10 mouse cellular contexts compared by ENCODE assay signal in the genomic region with DNA sequence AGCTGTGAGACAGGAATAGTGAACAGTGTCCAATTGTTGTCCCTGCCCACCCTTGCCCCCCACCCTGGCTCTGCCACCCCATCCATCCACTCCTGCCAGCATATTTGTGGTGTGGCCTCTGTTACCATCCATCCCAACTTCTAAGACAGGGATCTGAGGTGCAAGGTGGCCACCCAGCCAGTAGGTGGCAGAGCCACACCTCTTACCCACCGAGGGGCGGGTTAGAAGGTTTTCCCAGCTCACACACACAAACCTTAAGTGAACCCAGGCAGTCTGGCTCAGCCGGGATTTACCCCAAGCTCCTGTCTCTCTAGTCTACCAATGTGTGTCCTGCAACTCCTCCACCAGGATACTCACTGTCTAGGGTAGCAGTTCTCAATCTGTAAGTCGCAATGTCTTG. TPM values are rescaled to one million over a fixed set of nuclear protein-coding genes. Genes with fewer than 3 reads are reported as not detected.
DNase-seq lines count a peak whose midpoint lies in the region; ATAC-seq and TF ChIP-seq lines count a peak whose summit lies in the region.
"Had no signal": no experiment of that assay in that cellular context is flagged by ENCODE, and none has a peak within 500 bp of the region (broad histone marks: within the 10 kb centered on the region; RNA-seq: fewer than 3 reads in every experiment).

No protein-coding gene starts in this region.

- TF ChIP-seq CTCF in cortical plate, adult 2 months (IDR thresholded peaks at IDR 0.05; ENCODE audit: extremely low read depth, insufficient read depth, low read length): peak; percentile 67

- no peak for ATAC-seq in hindbrain, embryonic 11.5 days (ENCODE audit: low FRiP score)
- no peak for ATAC-seq in hindbrain, embryonic 12.5 days (ENCODE audit: low FRiP score)

- H3K9ac ChIP-seq in hindbrain, embryonic 11.5 days (ENCODE audit: low read depth, low read length): no peak overlapping the region
- H3K9ac ChIP-seq in hindbrain, embryonic 12.5 days: no peak overlapping the region
- H3K9ac ChIP-seq: limb, embryonic 12.5 days had no signal

- no peaks in the 10 kb centered on the region for H3K36me3 ChIP-seq in hindbrain, embryonic 11.5 days (ENCODE audit: control insufficient read depth, insufficient read depth, low read length)
- H3K36me3 ChIP-seq in hindbrain, embryonic 12.5 days: no peaks in the 10 kb centered on the region
- H3K36me3 ChIP-seq in limb, embryonic 10.5 days: no peaks in the 10 kb centered on the region
- H3K36me3 ChIP-seq: limb, embryonic 12.5 days had no signal

- no peaks in the 10 kb centered on the region for H3K4me1 ChIP-seq in hindbrain, embryonic 11.5 days (replicated peaks; ENCODE audit: control insufficient read depth, insufficient read depth, low read length)
- H3K4me1 ChIP-seq in hindbrain, embryonic 12.5 days: no peaks in the 10 kb centered on the region
- no peaks in the 10 kb centered on the region for H3K4me1 ChIP-seq in cortical plate, adult 2 months (ENCODE audit: control insufficient read depth, insufficient read depth, low read length)
- 0 out of 2 replicates have a peak, but pooled peaks cover 2% of the 10 kb centered on the region for H3K4me1 ChIP-seq in limb, embryonic 10.5 days
- H3K4me1 ChIP-seq: limb, embryonic 12.5 days had no signal

- TF ChIP-seq POLR2A in cortical plate, adult 2 months (IDR thresholded peaks at IDR 0.05; ENCODE audit: extremely low read depth, insufficient read depth, low read length): no peak

- peak; percentile 44 for DNase-seq in hindbrain, embryonic 11.5 days (ENCODE audit: low spot score)
- peak; percentile 28 to 34 for DNase-seq in B cell, adult 2 months
- peak; percentile 70 for DNase-seq in Muller cell, postnatal 12 days (ENCODE audit: inconsistent ontology term)
- DNase-seq in limb, embryonic 10.5 days (ENCODE audit: low spot score): peak; percentile 40
- peak; percentile 16 for DNase-seq in thymus, adult 18-20 months
- DNase-seq in testis, postnatal 14 days (ENCODE audit: low spot score): no peak

- H3K4me3 ChIP-seq in hindbrain, embryonic 11.5 days (ENCODE audit: low read depth, low read length): no peak overlapping the region
- H3K4me3 ChIP-seq in hindbrain, embryonic 12.5 days: no peak overlapping the region
- H3K4me3 ChIP-seq in cortical plate, adult 2 months (ENCODE audit: insufficient read depth, low read length): no peak overlapping the region
- no peak overlapping the region for H3K4me3 ChIP-seq in limb, embryonic 10.5 days
- H3K4me3 ChIP-seq: erythroblast, embryonic 14.5 days; limb, embryonic 12.5 days had no signal

- no peak overlapping the region for H3K4me2 ChIP-seq in hindbrain, embryonic 11.5 days (replicated peaks; ENCODE audit: low read depth, low read length)
- no peak overlapping the region for H3K4me2 ChIP-seq in hindbrain, embryonic 12.5 days (replicated peaks)
- H3K4me2 ChIP-seq: limb, embryonic 12.5 days had no signal

- WGBS in hindbrain, embryonic 11.5 days: 24% methylated on average over 4 of the region's 4 CpGs
- WGBS in hindbrain, embryonic 12.5 days: 28% methylated on average over 4 of the region's 4 CpGs
- WGBS in limb, embryonic 10.5 days: 25% methylated on average over 4 of the region's 4 CpGs

- H3K27me3 ChIP-seq in hindbrain, embryonic 11.5 days (ENCODE audit: control insufficient read depth, insufficient read depth, low read length): no peaks in the 10 kb centered on the region
- H3K27me3 ChIP-seq in hindbrain, embryonic 12.5 days: no peaks in the 10 kb centered on the region; the same call in none of the 2 replicates
- H3K27me3 ChIP-seq in limb, embryonic 10.5 days (ENCODE audit: low read depth, poor library complexity, severe bottlenecking): peaks cover 14% of the 10 kb centered on the region; the same call in 1 of the 2 replicates

- no peak overlapping the region for H3K27ac ChIP-seq in hindbrain, embryonic 11.5 days (ENCODE audit: low read depth, low read length)
- no peak overlapping the region for H3K27ac ChIP-seq in hindbrain, embryonic 12.5 days
- no peak overlapping the region for H3K27ac ChIP-seq in cortical plate, adult 2 months (ENCODE audit: insufficient read depth, low read length)
- no peak overlapping the region for H3K27ac ChIP-seq in limb, embryonic 10.5 days
- H3K27ac ChIP-seq: limb, embryonic 12.5 days had no signal

- H3K9me3 ChIP-seq in hindbrain, embryonic 11.5 days (ENCODE audit: control insufficient read depth, low read length): no peaks in the 10 kb centered on the region
- no peaks in the 10 kb centered on the region for H3K9me3 ChIP-seq in hindbrain, embryonic 12.5 days (replicated peaks)
- no peaks in the 10 kb centered on the region for H3K9me3 ChIP-seq in limb, embryonic 10.5 days (replicated peaks)
- H3K9me3 ChIP-seq: limb, embryonic 12.5 days had no signal

RNA-seq across cellular contexts. Expression of a gene that starts 30.5 kb away (rescaled TPM):
- polyA plus RNA-seq in hindbrain, embryonic 11.5 days (2014; fragmentation: Nextera tagmentation; extraction: Ambion mirVana): 4.8 and 5.0 TPM in 2 replicates
- polyA plus RNA-seq in hindbrain, embryonic 12.5 days (2016; fragmentation: Nextera tagmentation; extraction: Ambion mirVana): 7.2 and 7.6 TPM in 2 replicates
- 3.9 and 4.3 TPM in 2 replicates for polyA plus RNA-seq in cortical plate, adult 2 months (2012; rRNA removed)
- 0.15 and 0.16 TPM in 2 replicates for polyA plus RNA-seq in limb, embryonic 10.5 days (2016; fragmentation: Nextera tagmentation; extraction: Ambion mirVana)
- polyA plus RNA-seq: erythroblast, embryonic 14.5 days had no signal

RNA-seq across cellular contexts. Expression of a gene that starts 32.3 kb away (rescaled TPM):
- 54.0 and 58.3 TPM in 2 replicates for polyA plus RNA-seq in hindbrain, embryonic 11.5 days (2014; fragmentation: Nextera tagmentation; extraction: Ambion mirVana)
- polyA plus RNA-seq in hindbrain, embryonic 12.5 days (2016; fragmentation: Nextera tagmentation; extraction: Ambion mirVana): 44.1 and 58.0 TPM in 2 replicates
- 7.5 and 10.1 TPM in 2 replicates for polyA plus RNA-seq in cortical plate, adult 2 months (2012; rRNA removed)
- polyA plus RNA-seq in limb, embryonic 10.5 days (2016; fragmentation: Nextera tagmentation; extraction: Ambion mirVana): 107 and 120 TPM in 2 replicates
- polyA plus RNA-seq: erythroblast, embryonic 14.5 days had no signal

RNA-seq across cellular contexts. Expression of a gene that starts 56.6 kb away (rescaled TPM):
- 70.0 and 76.1 TPM in 2 replicates for polyA plus RNA-seq in hindbrain, embryonic 11.5 days (2014; fragmentation: Nextera tagmentation; extraction: Ambion mirVana)
- 75.3 and 79.7 TPM in 2 replicates for polyA plus RNA-seq in hindbrain, embryonic 12.5 days (2016; fragmentation: Nextera tagmentation; extraction: Ambion mirVana)
- polyA plus RNA-seq in cortical plate, adult 2 months (2012; rRNA removed): 34.1 and 41.9 TPM in 2 replicates
- 114 and 122 TPM in 2 replicates for polyA plus RNA-seq in limb, embryonic 10.5 days (2016; fragmentation: Nextera tagmentation; extraction: Ambion mirVana)
